Mouse (Mus musculus) spleen, postnatal 4 days (tissue): ENCODE measurements at regions not wholly inside any gene's neighbourhood (a gene's known extent, or its start where the extent isn't known, plus 50 kb on each side); places are given as distances from the start of the nearest gene placed in this dataset.

Source experiments
- DNase-seq, 2 experiments: peaks; one replicate each; pipeline ENCODE4 v3.0.0; 2022; ENCODE audit warnings: low spot score in 2 of 2

DNA sequence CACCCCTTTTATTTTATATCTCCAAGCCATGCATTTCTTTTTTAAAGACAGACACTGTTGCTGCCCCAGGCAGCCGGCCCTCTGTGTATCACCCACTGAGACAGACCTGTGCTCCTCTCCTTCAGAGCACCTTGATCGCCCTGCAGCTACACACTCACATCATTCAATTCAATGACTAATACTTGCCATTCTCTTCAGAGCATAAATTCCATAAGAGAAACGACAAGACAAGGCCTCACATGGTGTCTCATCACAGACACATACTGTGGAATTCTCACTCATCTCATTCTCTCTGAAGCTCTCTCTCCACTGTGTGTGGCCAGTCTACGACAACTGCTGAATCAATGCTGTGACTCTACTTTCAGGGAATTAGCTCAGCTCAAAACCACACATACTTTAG, 94.6 kb upstream of the 4933412E24Rik start:
- no peak for DNase-seq

DNA sequence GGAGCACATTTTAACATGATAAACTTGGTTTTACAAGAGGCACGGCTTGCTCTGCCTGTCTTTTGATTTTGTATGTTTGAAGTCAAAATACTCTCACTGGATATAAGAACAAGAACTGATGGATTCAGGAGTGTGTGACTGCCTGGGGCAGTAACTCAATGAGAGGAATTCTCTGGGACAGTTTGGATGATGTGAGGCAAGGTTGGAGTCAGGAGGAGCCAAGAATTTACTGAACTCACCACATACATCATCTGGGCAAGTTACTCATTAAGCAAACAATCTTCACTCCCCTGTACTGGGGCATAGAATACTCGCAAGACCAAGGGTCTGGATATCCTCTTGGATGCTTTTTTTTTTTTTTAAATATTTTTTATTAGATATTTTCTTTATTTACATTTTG, 87.7 kb upstream of the 4933412E24Rik start:
- DNase-seq: no peak

- DNase-seq: no peak
These were observed 85.3 kb upstream of the 4933412E24Rik start for GRCm38 (mm10) chr15:60101485-60102280.

DNA sequence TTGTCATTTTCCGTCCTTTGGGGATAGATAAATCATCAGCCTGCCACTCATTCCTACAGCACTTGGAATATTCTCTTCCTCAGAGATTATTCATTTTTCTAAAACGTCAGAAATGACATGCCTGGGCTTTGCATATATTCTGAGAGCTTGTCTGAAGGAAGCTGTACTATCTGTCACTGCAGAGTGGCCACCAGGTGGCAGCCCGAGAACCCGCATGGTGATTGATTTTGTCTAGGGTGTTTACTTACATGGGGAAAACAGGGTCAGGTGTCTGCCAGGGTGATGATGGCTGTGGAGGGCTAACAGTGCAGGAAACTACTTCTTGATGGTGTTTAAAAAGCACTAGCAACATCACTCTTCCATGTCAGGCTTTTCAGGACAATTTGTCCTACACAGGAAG, 80.7 kb upstream of the 4933412E24Rik start:
- peak; percentile 36 to 67 for DNase-seq

GRCm38 (mm10) chr15:60096131-60096530, 79.7 kb upstream of the 4933412E24Rik start:
- DNase-seq: no peak

DNA sequence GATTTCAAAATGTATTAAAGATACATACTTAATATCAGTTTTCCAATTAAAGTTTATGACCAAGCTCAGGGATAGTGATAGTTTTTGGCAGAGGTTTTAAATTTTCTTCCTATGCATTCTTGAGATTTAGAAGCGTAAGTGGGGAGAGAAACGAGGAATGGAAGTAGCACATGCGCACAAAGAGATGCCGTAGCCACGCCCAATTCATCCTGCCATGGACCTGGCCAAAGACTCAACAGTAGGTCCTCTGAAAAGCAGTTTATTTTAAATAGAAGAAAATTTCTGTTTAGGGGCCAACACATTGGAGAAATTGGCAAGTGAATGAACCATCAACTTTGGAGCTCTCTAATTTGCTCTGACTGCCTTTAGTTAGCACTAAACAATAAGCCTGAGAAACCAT, 73.5 kb upstream of the 4933412E24Rik start:
- DNase-seq: no peak

DNA sequence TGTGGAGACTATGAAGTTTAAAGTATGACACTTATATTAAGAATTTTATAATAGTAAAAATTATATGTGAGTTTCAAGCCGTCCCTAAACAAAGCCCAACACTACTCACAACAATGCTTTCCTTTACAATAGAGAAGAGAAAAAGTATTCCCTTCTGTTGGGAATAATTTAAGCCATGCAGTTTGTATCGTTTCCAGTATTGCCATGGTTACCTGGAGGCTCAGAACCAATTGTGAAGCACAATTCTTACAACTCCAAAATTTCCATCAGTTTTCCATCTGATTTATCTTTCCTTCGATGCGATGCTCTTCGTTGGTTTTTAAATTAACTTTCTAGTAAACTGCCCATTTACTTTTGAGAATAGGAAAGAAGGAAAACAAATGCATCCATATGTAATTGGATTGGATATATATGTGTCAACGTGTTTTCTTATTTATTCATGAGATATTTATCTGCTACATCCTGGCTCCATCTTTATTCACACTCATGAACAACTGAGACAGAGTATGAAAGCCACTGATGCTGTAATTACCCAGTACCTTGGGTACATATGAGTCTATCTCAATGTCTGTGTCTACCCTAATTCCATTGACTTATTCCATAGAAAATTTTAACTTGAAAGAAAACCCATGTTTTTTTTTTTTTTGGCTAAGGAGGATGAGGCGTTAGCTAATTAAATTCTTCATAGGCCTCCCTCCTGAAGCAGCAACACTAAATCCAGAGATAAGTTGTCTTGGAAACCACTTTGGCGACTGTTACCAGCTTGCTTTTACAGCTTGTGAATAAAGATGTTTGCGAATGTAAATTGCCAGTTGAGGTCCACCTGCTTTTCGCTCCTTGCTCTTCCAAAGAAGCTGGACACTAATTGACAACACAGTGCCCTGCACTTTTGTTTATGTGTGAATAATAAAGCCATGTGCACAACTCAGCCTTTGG, 72.8 kb upstream of the 4933412E24Rik start:
- DNase-seq: no peak
